ENCODE assay signal across 18 mouse cellular contexts in genomic region chr16:13476653-13477052, GRCm38 (mm10).
"Had no signal": no experiment of that assay in that cellular context is flagged by ENCODE, and none has a peak within 500 bp of the region (broad histone marks: within the 10 kb centered on the region; RNA-seq: fewer than 3 reads in every experiment).

No protein-coding gene starts in this region.

- H3K4me1 ChIP-seq: limb, embryonic 12.5 days; liver, embryonic 13.5 days; midbrain, embryonic 15.5 days; neural tube, embryonic 13.5 days had no signal

- H3K4me3 ChIP-seq: layer of hippocampus, adult 2 months; limb, embryonic 12.5 days; liver, embryonic 13.5 days; megakaryocyte, embryonic 14.5 days; midbrain, embryonic 15.5 days; neural tube, embryonic 13.5 days had no signal

- H3K9me3 ChIP-seq: limb, embryonic 12.5 days; liver, embryonic 13.5 days; megakaryocyte, embryonic 14.5 days; midbrain, embryonic 15.5 days; neural tube, embryonic 13.5 days had no signal

- DNase-seq: kidney, adult 9 months; kidney, postnatal 10 days; kidney, postnatal 4 days; liver, embryonic 13.5 days; lung, adult 2 months; lung, postnatal 10 days; retina, postnatal 1 day; right cerebral cortex, postnatal 4 days; spleen, adult 18-20 months; thymus, adult 18-20 months; thymus, postnatal 14 days had no signal

- ATAC-seq: midbrain, embryonic 15.5 days had no signal

- H3K9ac ChIP-seq: limb, embryonic 12.5 days; liver, embryonic 13.5 days; midbrain, embryonic 15.5 days; neural tube, embryonic 13.5 days had no signal

- H3K36me3 ChIP-seq: limb, embryonic 12.5 days; liver, embryonic 13.5 days; midbrain, embryonic 15.5 days; neural tube, embryonic 13.5 days had no signal

- H3K4me2 ChIP-seq: limb, embryonic 12.5 days; liver, embryonic 13.5 days; midbrain, embryonic 11.5 days; midbrain, embryonic 15.5 days; neural tube, embryonic 13.5 days had no signal

- H3K27me3 ChIP-seq: limb, embryonic 12.5 days; liver, embryonic 13.5 days; midbrain, embryonic 15.5 days; neural tube, embryonic 13.5 days had no signal

- H3K27ac ChIP-seq: layer of hippocampus, adult 2 months; limb, embryonic 12.5 days; liver, embryonic 13.5 days; macrophage; midbrain, embryonic 15.5 days; neural tube, embryonic 13.5 days had no signal
